Mouse (Mus musculus): ENCODE data around the gene Uxt. TPM values are rescaled to one million over a fixed set of nuclear protein-coding genes. Genes with fewer than 3 reads are reported as not detected.

The Uxt gene
- total RNA-seq, 1 experiment from 2014 or later: 26.4 TPM

Other genes starting within 250 kb of the Uxt start
- 52.9 to 87.7 TPM (median 65.5 TPM) in 3 replicates for gene Araf, start 164.2 kb downstream of the Uxt start, total RNA-seq (2017)
- gene Timp1, start 91.9 kb downstream of the Uxt start, total RNA-seq (2017): not detected in 3 replicates
- 0.19 TPM in 1 of 3 replicates, not detected in the others for gene Syn1, start 41.0 kb downstream of the Uxt start, total RNA-seq (2017)
- gene Cfp, start 30.5 kb downstream of the Uxt start, total RNA-seq (2017): 12.6 to 15.5 TPM (median 14.7 TPM) in 3 replicates
- 2.9 to 7.2 TPM (median 3.8 TPM) in 3 replicates for gene Elk1, start 11.4 kb downstream of the Uxt start, total RNA-seq (2017)
- gene Zfp182, start 100.3 kb upstream of the Uxt start, total RNA-seq (2017): 22.5 to 40.9 TPM (median 33.2 TPM) in 3 replicates
- gene Spaca5, start 106.4 kb upstream of the Uxt start, total RNA-seq (2017): not detected in 3 replicates
- gene Zfp300, start 127.5 kb upstream of the Uxt start, total RNA-seq (2017): 0.21 to 6.3 TPM in 2 of 3 replicates, not detected in the other
- not detected in 3 replicates for gene Ssxa1, start 153.8 kb upstream of the Uxt start, total RNA-seq (2017)
- gene Gm21876, start 213.6 kb upstream of the Uxt start, total RNA-seq (2017): not detected in 3 replicates

Measured in monocyte, adult 5-6 weeks (primary cell).